Mouse (Mus musculus) hindbrain, embryonic 15.5 days (tissue): ENCODE measurements at regions not wholly inside any gene's neighbourhood (a gene's known extent, or its start where the extent isn't known, plus 50 kb on each side); places are given as distances from the start of the nearest gene placed in this dataset.
A peak's percentile ranks its signal among the peaks of the same experiment; 100 is the strongest.

Experiments
- ATAC-seq: fragments of 200-750 bp; cut with Nextera tagmentation; 2 replicates; pipeline ENCODE4 v1.8.0; 2017; ENCODE audit warnings: low read depth, moderate number of reproducible peaks, moderate TSS enrichment; ENCODE audit not compliant: low FRiP score
- H3K27ac ChIP-seq: fragments of 300-500 bp; sonication (generic); replicated peaks from 2 replicates; pipeline ENCODE4 v1.5.1; 2015; ENCODE audit warnings: mild to moderate bottlenecking, inconsistent platforms
- H3K27me3 ChIP-seq: fragments of 300-500 bp; sonication (generic); 2 replicates; pipeline ENCODE4 v1.6.1; 2015; ENCODE audit warnings: control low read depth, inconsistent platforms
- H3K36me3 ChIP-seq: fragments of 300-500 bp; sonication (generic); 2 replicates; pipeline ENCODE4 v1.6.1; 2015; ENCODE audit warnings: control low read depth, inconsistent platforms
- H3K4me1 ChIP-seq: fragments of 300-500 bp; sonication (generic); replicated peaks from 2 replicates; pipeline ENCODE4 v1.6.1; 2015; ENCODE audit warnings: control low read depth, inconsistent platforms
- H3K4me2 ChIP-seq: fragments of 300-500 bp; sonication (generic); 2 replicates; pipeline ENCODE4 v1.6.1; 2015; ENCODE audit warnings: moderate library complexity, mild to moderate bottlenecking, inconsistent platforms
- H3K4me3 ChIP-seq: fragments of 300-500 bp; sonication (generic); 2 replicates; pipeline ENCODE4 v1.5.1; 2015; ENCODE audit warnings: mild to moderate bottlenecking, inconsistent platforms
- H3K9ac ChIP-seq: fragments of 300-500 bp; sonication (generic); 2 replicates; pipeline ENCODE4 v1.6.1; 2015; ENCODE audit warnings: inconsistent platforms
- H3K9me3 ChIP-seq: fragments of 300-500 bp; sonication (generic); 2 replicates; pipeline ENCODE4 v1.6.1; 2016; ENCODE audit warnings: control low read depth, inconsistent platforms
- WGBS: fragments of 180-500 bp; shearing (Covaris S2); methylation state at CpG from one replicate; pipeline ENCODE4 v1.1.7; 2015; 5-methylcytosine and 5-hydroxymethylcytosine counted together

GRCm38 (mm10) chr5:102242614-102243013, 172.9 kb upstream of the Wdfy3 start:
- Histone ChIP-seq H3K27me3 (no peaks in the 10 kb centered on the region), H3K4me3 (no peak overlapping the region), H3K9me3 (no peaks in the 10 kb centered on the region), H3K36me3 (no peaks in the 10 kb centered on the region), H3K4me2 (no peak overlapping the region), H3K4me1 (no peaks in the 10 kb centered on the region), H3K27ac (no peak overlapping the region), H3K9ac (no peak overlapping the region)
- WGBS, result 88% methylated on average over 5 of the region's 5 CpGs
- ATAC-seq, result no peak

DNA sequence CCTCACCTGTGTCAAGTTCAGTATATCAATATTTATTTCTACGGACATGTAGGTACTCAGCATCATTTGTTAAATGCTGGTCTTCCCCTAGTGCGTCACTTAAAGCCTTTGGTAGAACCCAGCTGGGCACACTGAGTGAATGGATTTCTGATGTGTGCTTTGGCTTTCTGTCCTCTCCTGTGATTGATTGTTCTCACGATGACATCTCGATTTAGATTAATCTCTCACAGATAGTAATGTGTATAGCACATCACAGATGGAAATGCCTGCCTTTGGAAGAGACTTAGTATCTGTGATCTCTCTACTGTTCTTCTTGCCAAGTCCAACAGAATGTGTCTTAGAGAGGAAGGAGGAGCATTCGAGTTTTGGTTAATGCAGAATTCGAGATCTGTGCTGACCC, 175.0 kb upstream of the Wdfy3 start:
- ATAC-seq, result no peak
- Histone ChIP-seq H3K4me1 (peaks cover 3% of the 10 kb centered on the region; the same call in 1 of the 2 replicates), H3K9ac (no peak overlapping the region), H3K27me3 (no peaks in the 10 kb centered on the region), H3K4me3 (no peak overlapping the region), H3K27ac (no peak overlapping the region), H3K36me3 (no peaks in the 10 kb centered on the region), H3K9me3 (no peaks in the 10 kb centered on the region), H3K4me2 (no peak overlapping the region)
- 79% methylated on average over 6 of the region's 6 CpGs for WGBS

DNA sequence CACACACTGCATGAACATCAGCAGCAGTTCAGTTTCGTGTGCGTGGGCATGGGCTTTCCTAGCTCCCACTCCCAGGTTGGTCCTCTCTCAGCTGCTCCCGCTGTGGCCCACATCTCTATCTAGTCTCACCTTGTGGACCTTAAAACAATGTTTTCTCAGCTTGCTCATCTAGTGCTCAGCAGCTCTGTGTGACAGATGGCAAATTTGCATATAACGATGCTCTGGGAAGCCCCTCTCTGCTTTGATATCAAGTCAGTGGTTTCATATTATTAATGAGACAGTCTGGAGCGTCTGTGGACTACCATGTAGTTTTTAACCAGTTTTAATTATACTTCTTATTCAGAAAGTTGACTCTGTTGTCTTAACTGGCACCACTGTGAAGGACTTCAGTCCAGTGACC, 179.0 kb upstream of the Wdfy3 start:
- no peak overlapping the region for H3K4me2 ChIP-seq
- 54% methylated on average over 5 of the region's 5 CpGs for WGBS
- H3K4me1 ChIP-seq, result peaks cover 3% of the 10 kb centered on the region; the same call in 1 of the 2 replicates
- H3K9ac ChIP-seq, result no peak overlapping the region
- peak; percentile 56; the same call in 1 of the 2 replicates for ATAC-seq
- H3K36me3 ChIP-seq, result no peaks in the 10 kb centered on the region
- no peaks in the 10 kb centered on the region for H3K27me3 ChIP-seq
- H3K9me3 ChIP-seq, result no peaks in the 10 kb centered on the region
- H3K27ac ChIP-seq, result no peak overlapping the region
- H3K4me3 ChIP-seq, result no peak overlapping the region

DNA sequence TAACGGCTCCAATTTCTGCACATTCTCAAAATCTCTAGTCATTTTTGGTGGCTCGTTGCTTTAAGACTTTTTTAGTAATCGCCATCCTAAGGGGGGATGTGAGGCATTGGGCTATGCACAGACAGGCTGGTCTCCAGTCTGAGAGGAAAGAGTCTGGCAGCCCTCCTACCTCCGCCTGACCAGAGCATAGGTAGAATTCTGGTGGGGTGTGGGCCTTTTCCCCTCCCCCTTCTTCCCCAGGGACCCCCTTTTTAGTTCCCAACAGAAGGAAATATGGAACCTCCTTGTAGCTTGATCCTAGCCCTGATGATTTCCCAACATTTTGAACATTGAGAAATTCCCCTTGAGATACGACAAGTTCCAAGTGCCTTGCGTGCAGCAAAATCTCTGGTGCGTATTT, 181.4 kb upstream of the Wdfy3 start:
- H3K27ac ChIP-seq, result no peak overlapping the region
- 84% methylated on average over 7 of the region's 7 CpGs for WGBS
- no peak overlapping the region for H3K4me2 ChIP-seq
- no peaks in the 10 kb centered on the region for H3K36me3 ChIP-seq
- peaks cover 3% of the 10 kb centered on the region; the same call in 1 of the 2 replicates for H3K4me1 ChIP-seq
- no peaks in the 10 kb centered on the region for H3K9me3 ChIP-seq
- no peak overlapping the region for H3K9ac ChIP-seq
- ATAC-seq, result no peak
- no peak overlapping the region for H3K4me3 ChIP-seq
- no peaks in the 10 kb centered on the region for H3K27me3 ChIP-seq

DNA sequence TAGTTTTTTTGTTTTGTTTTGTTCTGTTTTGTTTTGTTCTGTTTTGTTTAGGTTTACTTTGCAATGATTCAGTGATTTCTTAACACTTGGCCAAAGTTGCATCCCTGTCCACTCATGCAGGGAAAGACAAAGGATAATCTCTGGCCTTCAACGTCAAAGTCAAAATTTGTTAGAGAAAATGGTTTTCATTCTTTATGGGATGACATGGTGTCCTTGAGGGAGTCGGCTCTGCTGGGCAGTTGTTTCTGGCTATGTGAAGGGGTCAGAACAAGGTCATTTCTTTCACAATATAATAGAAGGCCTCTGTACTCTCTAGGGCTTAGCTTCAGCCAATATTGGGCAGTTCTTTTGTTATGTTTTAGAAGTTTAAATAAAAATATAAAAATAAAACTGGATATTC, 184.1 kb upstream of the Wdfy3 start:
- no peak for ATAC-seq
- H3K27me3 ChIP-seq, result no peaks in the 10 kb centered on the region
- H3K36me3 ChIP-seq, result no peaks in the 10 kb centered on the region
- H3K4me3 ChIP-seq, result no peak overlapping the region
- H3K27ac ChIP-seq, result no peak overlapping the region
- H3K4me2 ChIP-seq, result no peak overlapping the region
- H3K9ac ChIP-seq, result no peak overlapping the region
- peaks cover under 1% of the 10 kb centered on the region; the same call in 1 of the 2 replicates for H3K4me1 ChIP-seq
- no peaks in the 10 kb centered on the region for H3K9me3 ChIP-seq
- 7% methylated on average over 2 of the region's 2 CpGs for WGBS

DNA sequence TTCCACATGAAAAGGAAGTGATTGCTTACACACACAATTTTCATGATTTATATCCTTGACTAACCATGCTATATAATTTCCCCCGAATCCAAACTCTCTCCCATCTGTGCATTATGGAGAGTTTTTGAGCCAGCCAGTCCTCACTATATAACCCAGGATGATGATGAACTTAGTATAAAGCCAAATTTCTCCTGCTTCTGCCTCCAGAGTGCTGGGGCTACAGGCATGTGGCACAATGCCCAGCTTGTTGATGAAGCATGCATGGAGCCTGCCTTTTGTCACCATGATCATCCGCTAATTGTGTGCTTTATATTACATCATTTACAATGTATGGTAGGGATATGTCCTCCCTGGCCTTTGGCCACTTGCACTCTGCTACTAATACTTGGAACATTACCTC, 187.4 kb upstream of the Wdfy3 start:
- ATAC-seq, result no peak
- Histone ChIP-seq H3K4me1 (no peaks in the 10 kb centered on the region), H3K4me3 (no peak overlapping the region), H3K9me3 (no peaks in the 10 kb centered on the region), H3K27me3 (no peaks in the 10 kb centered on the region), H3K27ac (no peak overlapping the region), H3K9ac (no peak overlapping the region), H3K4me2 (no peak overlapping the region), H3K36me3 (no peaks in the 10 kb centered on the region)
- 81% methylated on average over 2 of the region's 2 CpGs for WGBS

- ATAC-seq, result no peak
- 70% methylated on average over 5 of the region's 5 CpGs for WGBS
These were observed 191.9 kb upstream of the Wdfy3 start for GRCm38 (mm10) chr5:102261621-102262020.

GRCm38 (mm10) chr5:102266451-102266850, 196.7 kb upstream of the Wdfy3 start:
- ATAC-seq, result no peak
- WGBS, result 52% methylated on average over 11 of the region's 11 CpGs
- H3K9ac ChIP-seq, result no peak overlapping the region
- H3K27me3 ChIP-seq, result no peaks in the 10 kb centered on the region
- no peaks in the 10 kb centered on the region for H3K36me3 ChIP-seq
- no peaks in the 10 kb centered on the region for H3K4me1 ChIP-seq
- no peaks in the 10 kb centered on the region for H3K9me3 ChIP-seq
- H3K4me3 ChIP-seq, result no peak overlapping the region
- 0 out of 2 replicates have a peak overlapping the region, but pooled peaks have one; percentile 3 for H3K4me2 ChIP-seq
- no peak overlapping the region for H3K27ac ChIP-seq

More at GRCm38 (mm10) chr5:102261621-102262020, 191.9 kb upstream of the Wdfy3 start:
- Histone ChIP-seq H3K9ac (no peak overlapping the region), H3K4me2 (no peak overlapping the region), H3K27ac (no peak overlapping the region), H3K4me1 (no peaks in the 10 kb centered on the region), H3K4me3 (no peak overlapping the region), H3K36me3 (no peaks in the 10 kb centered on the region), H3K9me3 (no peaks in the 10 kb centered on the region), H3K27me3 (no peaks in the 10 kb centered on the region)

- 83% methylated on average over 3 of the region's 3 CpGs for WGBS
- no peaks in the 10 kb centered on the region for H3K9me3 ChIP-seq
- H3K27me3 ChIP-seq, result no peaks in the 10 kb centered on the region
- H3K27ac ChIP-seq, result no peak overlapping the region
- H3K4me3 ChIP-seq, result no peak overlapping the region
- no peak for ATAC-seq
- H3K36me3 ChIP-seq, result no peaks in the 10 kb centered on the region
- H3K4me1 ChIP-seq, result no peaks in the 10 kb centered on the region
- no peak overlapping the region for H3K9ac ChIP-seq
- no peak overlapping the region for H3K4me2 ChIP-seq
These were observed 197.4 kb upstream of the Wdfy3 start for GRCm38 (mm10) chr5:102267150-102267549.

DNA sequence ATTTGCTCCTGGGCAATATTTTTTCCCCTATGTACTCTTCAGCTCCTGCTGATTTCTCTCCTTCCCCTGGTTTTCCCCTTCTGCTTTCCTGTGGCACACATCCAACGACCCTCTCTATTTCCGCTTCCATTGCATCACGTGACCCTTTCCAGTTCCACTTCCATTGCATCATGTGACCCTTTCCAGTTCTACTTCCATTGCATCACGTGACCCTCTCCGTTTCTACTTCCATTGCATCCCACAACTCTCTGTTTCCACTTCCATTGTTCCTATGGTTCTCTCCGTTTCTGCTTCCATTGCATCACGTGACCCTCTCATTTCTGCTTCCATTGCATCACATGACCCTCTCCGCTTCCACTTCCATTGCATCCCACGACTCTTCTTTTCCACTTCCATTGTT, 199.5 kb upstream of the Wdfy3 start:
- WGBS, result 87% methylated on average over 9 of the region's 9 CpGs
- Histone ChIP-seq H3K4me3 (no peak overlapping the region), H3K36me3 (no peaks in the 10 kb centered on the region), H3K27ac (no peak overlapping the region), H3K4me2 (no peak overlapping the region), H3K9me3 (no peaks in the 10 kb centered on the region), H3K4me1 (no peaks in the 10 kb centered on the region), H3K9ac (no peak overlapping the region), H3K27me3 (no peaks in the 10 kb centered on the region)
- ATAC-seq, result no peak

DNA sequence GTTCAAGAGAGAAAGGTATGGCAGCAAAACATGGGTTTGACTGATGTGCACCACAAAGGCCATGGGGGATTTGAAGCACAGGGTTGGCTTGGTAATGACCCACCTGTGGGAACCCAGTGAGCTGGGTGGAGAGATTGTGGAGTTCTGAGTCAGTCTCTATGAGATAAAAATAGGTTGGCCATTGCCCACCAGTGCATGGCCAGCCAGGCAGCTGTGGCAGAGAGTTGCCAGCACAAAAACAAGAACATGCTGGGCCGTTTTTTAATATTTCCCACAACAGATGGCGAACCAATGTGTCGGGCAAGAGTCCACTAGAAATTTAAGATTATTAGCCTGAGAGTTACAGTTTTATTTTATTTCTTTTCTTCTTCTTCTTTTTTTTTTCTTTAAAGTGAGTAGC, 205.6 kb upstream of the Arhgap24 start:
- Histone ChIP-seq H3K9me3 (no peaks in the 10 kb centered on the region), H3K4me2 (no peak overlapping the region), H3K4me1 (no peaks in the 10 kb centered on the region), H3K4me3 (no peak overlapping the region), H3K36me3 (no peaks in the 10 kb centered on the region), H3K27me3 (no peaks in the 10 kb centered on the region), H3K9ac (no peak overlapping the region), H3K27ac (no peak overlapping the region)
- no peak for ATAC-seq
- WGBS, result 90% methylated on average over 3 of the region's 3 CpGs

- Histone ChIP-seq H3K9me3 (no peaks in the 10 kb centered on the region), H3K27ac (no peak overlapping the region), H3K27me3 (no peaks in the 10 kb centered on the region), H3K9ac (no peak overlapping the region), H3K4me2 (no peak overlapping the region), H3K4me1 (no peaks in the 10 kb centered on the region), H3K36me3 (no peaks in the 10 kb centered on the region), H3K4me3 (no peak overlapping the region)
- WGBS, result 78% methylated on average over 4 of the region's 4 CpGs
- no peak for ATAC-seq
These were observed 194.1 kb upstream of the Arhgap24 start for GRCm38 (mm10) chr5:102287131-102287530.

GRCm38 (mm10) chr5:102290866-102291265, 190.3 kb upstream of the Arhgap24 start:
- H3K4me2 ChIP-seq, result no peak overlapping the region

More at GRCm38 (mm10) chr5:102290866-102291265, 190.3 kb upstream of the Arhgap24 start:
- Histone ChIP-seq H3K9ac (no peak overlapping the region), H3K36me3 (no peaks in the 10 kb centered on the region), H3K27me3 (no peaks in the 10 kb centered on the region), H3K4me3 (no peak overlapping the region), H3K9me3 (no peaks in the 10 kb centered on the region), H3K27ac (no peak overlapping the region), H3K4me1 (no peaks in the 10 kb centered on the region)
- WGBS, result 85% methylated on average over 7 of the region's 7 CpGs
- ATAC-seq, result no peak
